Mouse (Mus musculus): ENCODE results near the gene Hnrnph1.

DNA sequence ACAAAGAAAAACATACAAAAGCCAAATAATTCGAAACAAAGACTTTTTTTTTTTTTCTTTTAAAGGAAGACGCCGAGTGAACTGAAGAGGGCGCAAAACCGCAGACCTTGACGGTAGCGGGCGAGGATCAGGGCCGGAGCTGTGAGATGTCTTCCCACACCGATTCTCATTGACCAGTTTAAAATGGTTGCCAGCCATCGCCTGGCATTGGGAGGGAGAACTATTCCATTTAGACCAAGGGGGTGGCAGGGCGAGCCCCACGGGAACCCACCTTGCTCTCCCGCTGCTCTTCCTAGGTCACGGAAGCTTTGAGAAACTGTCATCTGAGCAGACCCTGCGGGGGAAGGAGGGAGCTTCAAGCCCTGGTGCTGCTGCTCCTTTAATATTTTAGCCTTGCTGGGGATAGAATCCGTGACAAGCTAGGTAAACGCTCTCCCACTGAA is 5.4 kb upstream of the Hnrnph1 start:
- 0 out of 2 replicates have a peak, but pooled peaks have one; percentile 7 for TF ChIP-seq CTCF (IDR thresholded peaks at IDR 0.05; ENCODE audit: insufficient read depth, low read depth, low read length)
- peak; percentile 39; the same call in 1 of the 2 replicates for TF ChIP-seq POLR2A (IDR thresholded peaks at IDR 0.05; ENCODE audit: insufficient read depth, low read depth, low read length)
